Mouse (Mus musculus) testis, postnatal 14 days (tissue): Measurements from ENCODE around the gene Atpaf1.
A peak's percentile ranks its signal among the peaks of the same experiment; 100 is the strongest.

Experiments
- DNase-seq: peaks from one replicate; pipeline ENCODE4 v3.0.0; 2021; ENCODE audit warnings: low spot score

Atpaf1 gene

DNA sequence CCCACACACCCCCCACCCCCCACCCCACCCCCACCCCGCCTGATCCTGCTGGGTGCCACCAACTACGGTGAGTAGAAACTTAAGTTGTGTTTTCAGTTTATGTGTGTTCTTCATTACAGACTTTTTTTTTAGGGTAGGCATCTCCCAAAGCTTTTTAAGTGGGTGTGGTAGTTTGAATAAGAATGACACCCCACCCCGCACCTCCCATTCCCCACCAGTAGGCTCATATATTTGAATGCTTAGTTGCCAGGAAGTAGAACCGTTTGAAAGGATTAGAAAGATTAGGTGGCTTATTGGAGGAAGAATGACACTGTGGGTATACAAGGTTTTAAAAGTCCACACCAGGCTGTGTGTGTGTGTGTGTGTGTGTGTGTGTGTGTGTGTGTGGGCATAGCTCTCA lies 27.7 kb downstream of the Atpaf1 start:
- no peak for DNase-seq

GRCm38 (mm10) chr4:115815606-115816005 lies 31.0 kb downstream of the Atpaf1 start:
- DNase-seq: no peak

DNA sequence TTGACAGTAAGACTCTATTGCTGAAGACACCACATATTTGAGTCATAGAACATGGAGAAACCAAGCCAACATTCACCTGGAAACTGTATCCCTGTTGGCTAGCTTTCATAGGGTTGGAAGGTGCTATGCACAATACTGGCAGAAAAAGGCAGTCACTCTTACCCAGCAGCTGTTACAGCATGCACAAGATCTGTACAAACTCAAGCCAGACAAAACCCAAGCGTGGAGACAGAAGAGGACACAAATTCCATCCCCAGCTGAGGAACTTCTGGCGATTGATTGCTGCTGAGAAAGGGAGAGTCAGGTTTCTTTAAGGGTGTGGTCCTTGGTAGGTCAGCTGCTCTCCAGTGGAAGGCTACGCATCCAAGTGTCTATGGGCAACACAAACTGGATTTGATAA lies 35.6 kb downstream of the Atpaf1 start:
- no peak for DNase-seq

- no peak for DNase-seq
Observed at GRCm38 (mm10) chr4:115820944-115821343, 36.3 kb downstream of the Atpaf1 start.

GRCm38 (mm10) chr4:115821431-115821830 lies 36.8 kb downstream of the Atpaf1 start:
- DNase-seq: no peak

DNA sequence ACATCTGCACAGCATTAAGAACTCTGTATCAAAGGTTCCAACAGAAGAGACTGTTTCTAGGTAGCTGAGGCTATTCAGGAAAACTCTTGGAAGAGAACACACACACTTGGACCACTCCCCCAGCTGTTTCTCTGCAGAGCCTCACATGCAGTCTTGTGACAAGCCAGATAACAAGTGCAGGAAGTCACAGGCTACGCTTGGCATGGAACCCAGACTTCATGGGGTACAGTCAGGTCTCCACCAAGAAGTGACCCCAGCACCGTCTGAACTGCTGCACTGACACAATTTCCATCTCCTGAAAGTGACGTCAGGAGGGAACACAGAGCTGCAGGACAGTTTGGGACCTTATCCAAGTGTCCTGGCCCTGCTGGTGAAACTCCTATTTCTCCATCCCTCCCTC lies 37.3 kb downstream of the Atpaf1 start:
- DNase-seq: no peak

DNA sequence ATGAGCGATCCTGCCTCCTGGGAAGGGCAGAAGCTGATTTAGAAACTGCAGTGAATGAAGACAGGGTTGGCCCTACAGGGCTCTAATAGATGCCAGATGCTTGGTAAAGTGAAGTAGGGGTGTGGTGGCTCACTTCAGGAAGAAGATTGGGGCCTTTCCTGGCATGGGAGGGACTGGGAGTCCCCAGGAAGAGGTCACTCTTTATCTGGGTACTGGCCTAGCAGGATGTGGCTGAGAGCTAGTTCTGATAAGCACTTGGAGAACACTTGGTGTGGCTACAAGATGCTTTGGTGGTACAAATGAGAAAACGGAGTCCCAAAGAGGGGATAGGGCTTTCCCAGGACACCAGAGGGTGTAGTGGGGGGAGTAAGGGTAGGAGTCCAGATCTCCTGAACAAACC lies 39.6 kb downstream of the Atpaf1 start:
- DNase-seq: no peak

DNA sequence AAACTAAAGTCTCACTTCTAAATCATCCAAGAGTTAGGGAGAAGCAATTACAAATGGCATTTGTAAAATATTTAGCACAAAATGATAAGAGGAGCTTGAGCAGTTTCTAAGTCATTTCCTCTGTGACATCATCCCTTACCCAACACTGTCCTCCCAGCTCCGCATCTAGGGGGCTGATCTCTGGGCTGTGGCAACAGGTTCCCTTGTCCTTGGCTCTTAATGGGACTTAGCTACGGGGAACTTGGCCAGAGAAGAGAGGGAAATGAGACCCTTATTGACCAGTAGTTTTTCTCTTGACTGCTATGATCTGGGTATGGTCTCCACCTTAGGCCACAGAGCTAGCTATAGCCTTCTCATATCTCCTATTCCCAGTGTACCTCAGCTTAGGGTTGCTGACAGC lies 40.7 kb downstream of the Atpaf1 start:
- no peak for DNase-seq

- no peak for DNase-seq
Observed at GRCm38 (mm10) chr4:115827066-115827465, 42.5 kb downstream of the Atpaf1 start.

DNA sequence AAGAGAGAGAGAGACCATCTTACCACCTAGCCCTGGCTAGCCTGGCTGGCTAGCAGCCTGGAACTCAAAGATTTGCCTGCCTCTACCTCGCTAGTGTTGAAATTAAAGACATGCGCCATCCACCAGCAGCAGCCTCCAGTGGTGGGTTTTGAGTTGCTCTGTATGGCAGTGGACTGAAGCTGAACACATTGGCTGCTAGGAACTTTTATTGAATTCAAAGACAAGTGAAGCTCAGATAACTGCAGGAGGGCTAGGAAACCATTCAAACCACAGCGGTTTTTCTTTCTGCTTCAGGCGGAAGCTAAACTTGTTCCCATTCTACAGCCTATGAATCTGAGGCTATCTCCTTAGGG lies 42.9 kb downstream of the Atpaf1 start:
- DNase-seq: no peak

DNA sequence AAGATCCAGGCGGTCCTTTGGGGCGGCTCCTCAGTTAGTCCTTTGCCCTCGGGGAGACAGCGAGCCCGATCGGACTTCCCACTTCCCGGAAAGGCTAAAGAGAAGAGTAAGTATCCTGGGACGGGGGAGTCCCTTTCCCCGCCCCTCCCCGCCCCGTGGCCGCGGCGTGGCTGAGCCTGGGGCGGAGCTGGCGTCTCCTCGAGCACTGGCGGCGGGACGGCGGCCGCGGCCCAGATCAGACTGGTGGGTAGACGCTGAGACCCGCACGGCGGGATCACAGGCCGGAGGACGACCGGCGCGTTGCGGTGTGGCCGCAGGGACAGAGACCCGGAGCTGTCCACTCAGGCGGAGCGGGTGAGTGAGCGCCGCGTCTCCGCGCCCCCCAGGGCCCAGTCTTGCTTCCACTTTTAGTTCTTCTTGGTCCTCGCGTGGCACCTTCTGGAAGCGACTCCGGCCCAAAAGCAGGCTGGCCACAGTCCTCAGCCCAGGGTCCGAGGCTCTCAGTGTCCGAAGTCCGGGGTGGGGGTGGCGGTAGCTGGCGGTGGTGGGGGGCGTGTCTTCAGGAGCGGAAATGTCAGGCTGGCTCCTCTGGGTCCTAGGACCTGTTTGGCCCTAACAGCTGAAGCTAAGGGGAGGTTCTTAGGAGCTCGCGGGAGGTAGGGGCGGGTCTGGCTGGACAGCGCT lies 43.4 kb downstream of the Atpaf1 start, which contains the start of gene Mob3c:
Gene Mob3c, plus strand, starts transcription at position 205 of the 684 bp plus-strand sequence.
- peak; percentile 75 for DNase-seq

DNA sequence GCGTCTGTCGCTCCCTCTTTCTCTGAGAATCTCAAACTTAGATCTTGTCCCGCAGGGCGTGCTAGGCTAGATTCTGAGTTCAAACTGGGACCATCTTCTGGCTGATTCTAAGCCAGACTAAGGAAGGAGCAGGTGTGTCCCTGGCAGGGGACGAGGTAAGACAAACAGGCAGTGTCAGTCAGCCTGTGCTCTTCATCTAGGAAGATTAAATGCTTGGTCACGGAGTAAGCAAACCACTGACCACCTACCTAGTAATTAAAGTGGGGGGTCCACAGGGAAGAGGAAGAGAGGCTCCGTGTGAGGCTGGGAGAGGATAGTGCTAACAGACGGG lies 43.9 kb downstream of the Atpaf1 start:
- no peak for DNase-seq

- no peak for DNase-seq
Observed at GRCm38 (mm10) chr4:115830491-115830890, 45.9 kb downstream of the Atpaf1 start.

GRCm38 (mm10) chr4:115831221-115831620 lies 46.6 kb downstream of the Atpaf1 start:
- no peak for DNase-seq

DNA sequence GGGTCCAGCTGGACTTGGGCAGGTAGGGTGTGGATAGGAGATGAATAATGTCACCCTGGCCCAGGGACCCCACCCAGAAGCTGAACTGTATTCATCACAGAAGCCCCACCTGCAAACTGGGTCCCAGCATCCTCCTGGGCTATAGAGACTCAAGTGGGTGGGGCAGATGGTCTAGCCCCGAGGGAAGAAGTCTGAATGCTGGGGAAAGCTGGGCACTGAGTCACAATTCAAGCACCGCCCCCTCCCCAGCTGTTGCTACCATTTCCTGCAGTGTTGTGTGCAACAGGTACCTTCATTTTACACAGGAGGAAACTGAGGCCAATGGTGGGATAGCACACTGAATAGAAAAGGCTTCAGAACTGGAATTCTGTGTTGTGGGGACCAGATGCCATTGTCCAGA lies 47.4 kb downstream of the Atpaf1 start:
- no peak for DNase-seq

DNA sequence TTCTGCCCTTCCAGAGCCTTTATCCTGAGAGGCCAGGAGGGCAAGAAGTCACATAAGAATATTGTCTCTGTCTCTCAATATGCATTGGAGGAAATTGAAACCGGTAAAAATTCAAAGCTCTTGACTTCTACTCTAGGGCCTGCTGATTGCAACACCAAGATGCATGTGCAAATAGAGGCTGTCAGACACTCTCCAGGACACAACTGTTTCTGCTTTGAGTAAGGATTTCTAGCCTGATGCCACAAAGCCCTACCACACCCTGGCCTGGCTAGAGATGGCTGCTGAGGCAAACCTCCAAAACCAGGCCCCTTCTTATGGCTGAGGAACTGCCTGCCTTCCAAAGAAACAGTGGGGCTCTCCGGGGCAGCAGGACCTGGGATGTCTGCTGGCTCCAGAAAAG lies 51.0 kb downstream of the Atpaf1 start:
- DNase-seq: no peak

DNA sequence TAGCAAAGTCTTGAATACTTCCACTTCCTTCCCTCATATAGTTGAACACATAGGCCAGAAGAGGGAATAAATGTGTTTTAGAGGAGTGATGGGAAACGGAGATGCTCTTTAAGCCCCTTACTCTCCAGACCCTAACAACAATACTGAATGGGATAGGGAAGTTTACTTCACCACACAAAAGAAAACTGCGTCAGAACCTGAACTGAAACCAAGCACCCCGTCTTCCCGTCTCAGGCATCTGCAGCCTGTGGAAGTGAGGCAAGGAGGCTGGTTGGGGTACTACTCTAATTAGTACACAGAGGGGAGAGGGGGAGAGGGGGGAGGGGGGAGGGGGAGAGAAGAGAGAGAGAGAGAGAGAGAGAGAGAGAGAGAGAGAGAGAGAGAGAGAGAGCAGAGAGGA lies 53.6 kb downstream of the Atpaf1 start:
- no peak for DNase-seq

DNA sequence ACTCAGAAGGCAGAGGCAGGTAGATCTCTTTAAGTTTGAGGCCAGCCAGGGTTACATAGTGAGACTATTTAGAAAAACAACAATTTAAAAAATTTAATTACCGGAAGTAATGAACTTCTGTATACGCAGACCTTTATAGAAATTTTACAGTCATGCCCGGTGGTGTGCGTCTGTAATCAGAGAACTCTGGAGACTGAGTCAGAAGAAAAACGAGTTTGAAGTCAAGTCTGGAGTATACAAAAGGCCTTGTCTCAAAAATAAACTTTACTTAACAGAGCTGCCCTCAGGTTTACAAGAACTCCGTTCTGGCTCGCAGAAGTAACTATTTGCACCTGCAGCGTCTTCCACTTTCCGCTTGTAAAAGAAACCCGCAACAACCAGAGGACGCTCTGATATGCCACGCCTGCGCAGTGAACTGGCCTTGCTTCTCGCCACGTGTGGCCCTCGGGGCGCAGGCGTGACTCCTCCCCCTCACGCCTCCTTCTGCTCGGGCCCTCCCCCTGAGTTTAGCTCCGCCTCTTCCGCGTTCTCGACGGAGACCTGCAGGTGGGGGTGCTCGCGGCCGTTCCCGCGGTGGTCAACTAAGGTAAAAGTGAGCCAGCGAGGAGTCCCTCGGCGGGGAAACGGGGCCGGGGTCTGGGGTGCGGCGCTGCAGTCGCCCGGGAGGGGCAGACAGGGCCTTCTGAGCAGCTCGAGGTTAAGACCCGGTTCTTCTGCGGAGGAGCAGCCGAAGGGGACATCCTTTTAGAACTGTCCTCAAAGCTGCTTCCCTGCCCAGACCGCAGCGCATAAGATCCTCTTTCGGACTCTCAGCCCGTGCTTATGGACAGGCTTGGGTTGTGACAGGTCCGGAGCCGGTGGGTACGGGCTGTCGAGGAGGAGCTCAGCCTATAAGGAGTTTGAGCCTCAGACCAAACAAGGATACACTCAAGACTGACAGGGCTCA lies 54.4 kb downstream of the Atpaf1 start, which contains the start of gene Mknk1:
Gene Mknk1, plus strand, starts transcription at position 503 of the 946 bp plus-strand sequence.
- peak; percentile 94 for DNase-seq

- no peak for DNase-seq
Observed at GRCm38 (mm10) chr4:115839956-115840355, 55.3 kb downstream of the Atpaf1 start.

GRCm38 (mm10) chr4:115840842-115841241 lies 56.2 kb downstream of the Atpaf1 start:
- no peak for DNase-seq

DNA sequence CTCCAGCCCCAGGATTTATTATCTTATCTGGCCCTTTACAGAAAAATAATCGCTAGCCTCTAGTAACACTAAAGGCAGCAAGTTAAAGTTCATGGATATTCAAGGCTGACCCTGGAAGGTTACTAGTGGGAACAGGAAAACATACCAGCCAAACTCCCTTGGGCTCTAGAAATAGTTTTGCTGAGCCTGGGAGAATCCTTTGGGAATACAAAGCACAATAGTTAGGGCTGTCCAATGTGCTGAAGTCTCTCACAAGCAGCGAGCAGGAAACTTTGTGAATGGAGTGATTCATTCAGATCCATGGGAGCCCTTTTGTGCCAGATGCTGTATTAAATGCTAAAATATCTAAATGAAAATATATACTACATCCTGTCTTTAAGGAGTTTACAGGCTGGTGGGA lies 62.0 kb downstream of the Atpaf1 start:
- DNase-seq: no peak

DNA sequence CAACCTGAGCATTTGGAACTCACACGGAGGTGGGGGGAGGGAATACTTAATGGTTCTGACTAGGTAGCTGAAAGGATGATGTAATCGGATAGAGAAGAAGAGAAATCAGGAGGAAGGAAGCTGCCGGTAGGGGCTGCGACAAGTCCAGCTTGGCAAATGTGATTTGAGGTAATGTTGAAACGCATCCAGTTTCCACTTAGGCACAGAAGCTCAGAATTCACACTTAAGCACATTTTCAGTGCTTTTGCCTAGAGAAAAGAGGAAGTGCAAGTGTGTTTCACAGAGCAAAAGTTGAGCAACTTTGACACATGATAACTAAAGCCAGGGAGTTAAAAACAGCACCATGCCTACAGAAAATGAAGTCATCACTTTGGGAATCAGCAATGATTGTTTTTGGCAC lies 62.8 kb downstream of the Atpaf1 start:
- no peak for DNase-seq

DNA sequence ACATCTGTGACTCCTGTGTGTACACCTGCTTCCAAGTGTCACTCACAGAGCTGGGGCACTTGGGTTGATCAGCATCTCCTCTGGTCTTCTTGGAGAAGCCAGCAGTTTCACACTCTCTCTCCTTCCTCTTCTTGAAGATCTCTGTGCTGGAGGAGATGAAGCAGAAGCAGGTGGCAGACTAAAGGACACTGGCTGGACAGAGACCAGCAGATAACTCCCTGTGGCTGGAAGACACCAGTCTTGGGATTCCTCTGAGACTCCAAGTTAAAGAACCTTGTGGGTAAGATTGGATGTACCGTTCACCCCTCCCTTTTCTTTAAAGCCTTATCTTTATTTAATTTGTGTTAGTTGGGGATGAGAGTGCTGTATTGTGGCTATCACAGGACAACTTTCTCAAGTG lies 63.5 kb downstream of the Atpaf1 start:
- DNase-seq: no peak
